Mouse (Mus musculus): ENCODE data around the gene Mesp2.

- TF ChIP-seq CTCF (IDR thresholded peaks at IDR 0.05; ENCODE audit: low read depth) = no peak
- TF ChIP-seq EP300 (IDR thresholded peaks at IDR 0.05; ENCODE audit: low read depth) = no peak
Observed at GRCm38 (mm10) chr7:79832980-79833379, 22.5 kb downstream of the Mesp2 start.
